Mouse (Mus musculus) olfactory bulb, adult 2 months (tissue): ENCODE measurements around the gene Kcnk4.

Experiments used
- CTCF ChIP-seq: fragments of 200-500 bp; IDR thresholded peaks from 2 replicates; pipeline ENCODE4 v1.5.1; 2012; ENCODE audit warnings: low read depth, mild to moderate bottlenecking, low read length, moderate library complexity; ENCODE audit not compliant: insufficient read depth
- POLR2A ChIP-seq: fragments of 200-500 bp; IDR thresholded peaks from 2 replicates; pipeline ENCODE4 v1.6.1; 2012; ENCODE audit warnings: mild to moderate bottlenecking, low read depth, low read length, moderate library complexity; ENCODE audit not compliant: insufficient read depth

DNA sequence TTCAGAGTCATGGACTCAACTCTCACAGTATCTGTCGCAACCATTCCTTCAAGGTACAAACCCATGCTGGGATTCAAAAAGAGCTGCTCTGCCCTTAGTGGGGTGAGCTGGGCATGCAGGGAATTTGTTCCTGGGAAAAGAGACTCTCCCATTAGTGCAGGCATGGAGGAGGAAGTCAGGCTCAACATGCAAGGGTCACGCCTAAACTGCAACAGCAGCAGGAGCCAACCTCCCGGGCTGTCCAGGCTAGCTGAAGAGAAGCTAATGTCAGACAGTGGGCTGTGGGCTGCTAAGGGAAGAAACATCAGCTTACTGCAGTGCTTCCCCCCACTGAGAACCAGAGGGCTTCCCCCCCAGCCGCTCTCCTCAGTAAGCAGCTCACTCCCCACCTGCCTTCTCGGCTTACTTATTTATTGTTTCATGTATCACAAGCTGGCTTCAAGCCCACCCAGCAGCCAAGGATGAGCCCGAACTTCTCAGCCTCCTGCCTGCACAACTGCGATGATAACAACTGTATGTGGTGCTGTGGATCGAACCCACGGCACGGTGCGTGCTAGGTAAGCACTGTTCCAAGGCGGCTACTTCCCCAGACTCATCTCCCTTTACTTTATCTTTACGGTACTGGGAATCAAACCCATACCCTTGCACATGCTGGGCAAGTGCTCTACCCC is 38.1 kb upstream of the Kcnk4 start:
- TF ChIP-seq POLR2A (no peak), CTCF (no peak)
